Mouse (Mus musculus) hindbrain, embryonic 15.5 days (tissue): ENCODE measurements around the gene Cox5a. TPM values are rescaled to one million over a fixed set of nuclear protein-coding genes. Genes with fewer than 3 reads are reported as not detected.
A peak's percentile ranks its signal among the peaks of the same experiment; 100 is the strongest.

Source experiments
- ATAC-seq: fragments of 200-750 bp; cut with Nextera tagmentation; 2 replicates; pipeline ENCODE4 v1.8.0; 2017; ENCODE audit warnings: low read depth, moderate number of reproducible peaks, moderate TSS enrichment; ENCODE audit not compliant: low FRiP score
- H3K27ac ChIP-seq: fragments of 300-500 bp; sonication (generic); replicated peaks from 2 replicates; pipeline ENCODE4 v1.5.1; 2015; ENCODE audit warnings: mild to moderate bottlenecking, inconsistent platforms
- H3K27me3 ChIP-seq: fragments of 300-500 bp; sonication (generic); 2 replicates; pipeline ENCODE4 v1.6.1; 2015; ENCODE audit warnings: control low read depth, inconsistent platforms
- H3K36me3 ChIP-seq: fragments of 300-500 bp; sonication (generic); 2 replicates; pipeline ENCODE4 v1.6.1; 2015; ENCODE audit warnings: control low read depth, inconsistent platforms
- H3K4me1 ChIP-seq: fragments of 300-500 bp; sonication (generic); replicated peaks from 2 replicates; pipeline ENCODE4 v1.6.1; 2015; ENCODE audit warnings: control low read depth, inconsistent platforms
- H3K4me2 ChIP-seq: fragments of 300-500 bp; sonication (generic); 2 replicates; pipeline ENCODE4 v1.6.1; 2015; ENCODE audit warnings: moderate library complexity, mild to moderate bottlenecking, inconsistent platforms
- H3K4me3 ChIP-seq: fragments of 300-500 bp; sonication (generic); 2 replicates; pipeline ENCODE4 v1.5.1; 2015; ENCODE audit warnings: mild to moderate bottlenecking, inconsistent platforms
- H3K9ac ChIP-seq: fragments of 300-500 bp; sonication (generic); 2 replicates; pipeline ENCODE4 v1.6.1; 2015; ENCODE audit warnings: inconsistent platforms
- H3K9me3 ChIP-seq: fragments of 300-500 bp; sonication (generic); 2 replicates; pipeline ENCODE4 v1.6.1; 2016; ENCODE audit warnings: control low read depth, inconsistent platforms
- WGBS: fragments of 180-500 bp; shearing (Covaris S2); methylation state at CpG from one replicate; pipeline ENCODE4 v1.1.7; 2015; 5-methylcytosine and 5-hydroxymethylcytosine counted together
- polyA plus RNA-seq: library from polyadenylated mRNA; unstranded; fragments of >200 nt; fragmentation: Nextera tagmentation; extraction: Ambion mirVana; gene quantifications from 2 replicates; pipeline ENCODE4 v1.2.1, GENCODE M21; 2015

The Cox5a gene
- polyA plus RNA-seq, 1 experiment from 2014 or later: 894 TPM

GRCm38 (mm10) chr9:57565741-57566221 lies 44.7 kb downstream of the Cox5a start:
- no peak overlapping the region for H3K4me2 ChIP-seq
- WGBS: 46% methylated on average over 10 of the region's 10 CpGs
- H3K4me3 ChIP-seq: no peak overlapping the region
- H3K4me1 ChIP-seq: peaks cover 41% of the 10 kb centered on the region
- H3K9ac ChIP-seq: no peak overlapping the region
- no peaks in the 10 kb centered on the region for H3K27me3 ChIP-seq
- H3K27ac ChIP-seq: peak overlapping the region; percentile 43
- peaks cover 19% of the 10 kb centered on the region for H3K36me3 ChIP-seq
- peak; percentile 32; the same call in 1 of the 2 replicates for ATAC-seq
- no peaks in the 10 kb centered on the region for H3K9me3 ChIP-seq

- peaks cover 34% of the 10 kb centered on the region for H3K4me1 ChIP-seq
- H3K9ac ChIP-seq: no peak overlapping the region
- H3K9me3 ChIP-seq: no peaks in the 10 kb centered on the region
- ATAC-seq: no peak
- H3K4me3 ChIP-seq: no peak overlapping the region
- H3K27ac ChIP-seq: no peak overlapping the region
- 69% methylated on average over 8 of the region's 8 CpGs for WGBS
- H3K36me3 ChIP-seq: peaks cover 25% of the 10 kb centered on the region
- no peak overlapping the region for H3K4me2 ChIP-seq
- H3K27me3 ChIP-seq: no peaks in the 10 kb centered on the region
Observed at GRCm38 (mm10) chr9:57566846-57567245, 45.8 kb downstream of the Cox5a start.

- Histone ChIP-seq H3K27ac (no peak overlapping the region), H3K4me2 (no peak overlapping the region), H3K9ac (no peak overlapping the region), H3K4me3 (no peak overlapping the region), H3K36me3 (peaks cover 25% of the 10 kb centered on the region), H3K9me3 (no peaks in the 10 kb centered on the region), H3K27me3 (no peaks in the 10 kb centered on the region), H3K4me1 (peaks cover 20% of the 10 kb centered on the region)
- no peak for ATAC-seq
- WGBS: 95% methylated on average over 6 of the region's 6 CpGs
Observed at GRCm38 (mm10) chr9:57568500-57568899, 47.4 kb downstream of the Cox5a start.

- ATAC-seq: no peak
- peaks cover 29% of the 10 kb centered on the region for H3K36me3 ChIP-seq
Observed at GRCm38 (mm10) chr9:57574397-57574796, 53.3 kb downstream of the Cox5a start.

GRCm38 (mm10) chr9:57575577-57575976 lies 54.5 kb downstream of the Cox5a start:
- Histone ChIP-seq H3K9me3 (no peaks in the 10 kb centered on the region), H3K27ac (no peak overlapping the region), H3K9ac (no peak overlapping the region), H3K4me1 (no peaks in the 10 kb centered on the region), H3K4me3 (no peak overlapping the region), H3K27me3 (no peaks in the 10 kb centered on the region), H3K4me2 (no peak overlapping the region), H3K36me3 (peaks cover 31% of the 10 kb centered on the region)
- WGBS: 85% methylated on average over 3 of the region's 3 CpGs
- no peak for ATAC-seq

More at GRCm38 (mm10) chr9:57574397-57574796, 53.3 kb downstream of the Cox5a start:
- Histone ChIP-seq H3K27ac (no peak overlapping the region), H3K4me2 (no peak overlapping the region), H3K9me3 (no peaks in the 10 kb centered on the region), H3K27me3 (no peaks in the 10 kb centered on the region), H3K9ac (no peak overlapping the region), H3K4me1 (no peaks in the 10 kb centered on the region), H3K4me3 (no peak overlapping the region)

GRCm38 (mm10) chr9:57577144-57577849 lies 56.2 kb downstream of the Cox5a start:
- 92% methylated on average over 6 of the region's 6 CpGs for WGBS
- no peak for ATAC-seq
- H3K27me3 ChIP-seq: no peaks in the 10 kb centered on the region
- no peaks in the 10 kb centered on the region for H3K4me1 ChIP-seq
- no peak overlapping the region for H3K27ac ChIP-seq
- no peak overlapping the region for H3K4me2 ChIP-seq
- H3K36me3 ChIP-seq: peaks cover 32% of the 10 kb centered on the region
- no peaks in the 10 kb centered on the region for H3K9me3 ChIP-seq
- no peak overlapping the region for H3K9ac ChIP-seq
- no peak overlapping the region for H3K4me3 ChIP-seq

Other genes starting within 250 kb of the Cox5a start
- 20.3 and 21.3 TPM in 2 replicates for gene Ppcdc, start 81.2 kb upstream of the Cox5a start, polyA plus RNA-seq
- gene Scamp5, start 53.2 kb upstream of the Cox5a start, polyA plus RNA-seq: 134 and 139 TPM in 2 replicates
- gene Rpp25, start 17.2 kb upstream of the Cox5a start, polyA plus RNA-seq: 17.7 and 18.0 TPM in 2 replicates
- 25.0 TPM in 2 replicates for gene Fam219b, start 16.3 kb downstream of the Cox5a start, polyA plus RNA-seq
- gene Mpi, start 31.5 kb downstream of the Cox5a start, polyA plus RNA-seq: 74.7 and 75.9 TPM in 2 replicates
- gene Scamp2, start 39.7 kb downstream of the Cox5a start, polyA plus RNA-seq: 48.6 and 48.9 TPM in 2 replicates
- gene Ulk3, start 68.2 kb downstream of the Cox5a start, polyA plus RNA-seq: 30.9 and 34.6 TPM in 2 replicates
- 0.19 and 1.3 TPM in 2 replicates for gene Cplx3, start 85.0 kb downstream of the Cox5a start, polyA plus RNA-seq
- not detected in 2 replicates for gene Lman1l, start 99.5 kb downstream of the Cox5a start, polyA plus RNA-seq
- 36.6 and 44.5 TPM in 2 replicates for gene Csk, start 132.4 kb downstream of the Cox5a start, polyA plus RNA-seq
- not detected in 2 replicates for gene Cyp1a2, start 162.4 kb downstream of the Cox5a start, polyA plus RNA-seq
- gene Cyp1a1, start 166.7 kb downstream of the Cox5a start, polyA plus RNA-seq: 0.05 and 0.19 TPM in 2 replicates
- 30.8 and 31.0 TPM in 2 replicates for gene Edc3, start 187.3 kb downstream of the Cox5a start, polyA plus RNA-seq
- 65.5 and 67.0 TPM in 2 replicates for gene Clk3, start 244.6 kb downstream of the Cox5a start, polyA plus RNA-seq